Comparison of ENCODE assay signal across 8 mouse cellular contexts in genomic region chr14:14701710-14702329, GRCm38 (mm10). TPM values are rescaled to one million over a fixed set of nuclear protein-coding genes. Genes with fewer than 3 reads are reported as not detected.
DNase-seq lines count a peak whose midpoint lies in the region; ATAC-seq and TF ChIP-seq lines count a peak whose summit lies in the region.

Gene Slc4a7 (plus strand): TSS chr14:14702279.

- DNase-seq in gastrocnemius, postnatal 4 days (ENCODE audit: low spot score in 2 of 2): no peak
- DNase-seq in gastrocnemius, postnatal 25 days: no peak
- no peak for DNase-seq in G1E (ENCODE audit: low spot score)
- no peak for DNase-seq in retina, embryonic 14.5 days (ENCODE audit: low spot score)
- no peak for DNase-seq in B cell, adult 2 months

- H3K4me3 ChIP-seq in G1E (ENCODE audit: low read depth, low read length): peak within 1 kb of the TSS; percentile 82
- peak within 1 kb of the TSS; percentile 96 for H3K4me3 ChIP-seq in forebrain, embryonic 16.5 days (replicated peaks; ENCODE audit: low read length)
- H3K4me3 ChIP-seq in intestine, postnatal 0 days (ENCODE audit: low read depth, low read length): peak within 1 kb of the TSS; percentile 63
- peak within 1 kb of the TSS; percentile 90 for H3K4me3 ChIP-seq in midbrain, embryonic 12.5 days

- peaks cover 17% of the 10 kb centered on the region for H3K4me1 ChIP-seq in G1E (ENCODE audit: insufficient read depth, low read depth, low read length)
- H3K4me1 ChIP-seq in forebrain, embryonic 16.5 days (replicated peaks; ENCODE audit: control insufficient read depth, insufficient read depth, low read length): peaks cover 18% of the 10 kb centered on the region
- H3K4me1 ChIP-seq in intestine, postnatal 0 days (replicated peaks; ENCODE audit: control insufficient read depth, insufficient read depth, low read length): 0 out of 2 replicates have a peak, but pooled peaks cover 5% of the 10 kb centered on the region
- peaks cover 20% of the 10 kb centered on the region for H3K4me1 ChIP-seq in midbrain, embryonic 12.5 days

- no peaks in the 10 kb centered on the region for H3K9me3 ChIP-seq in G1E (replicated peaks)
- no peaks in the 10 kb centered on the region for H3K9me3 ChIP-seq in forebrain, embryonic 16.5 days (ENCODE audit: control insufficient read depth, low read length)
- no peaks in the 10 kb centered on the region for H3K9me3 ChIP-seq in intestine, postnatal 0 days (ENCODE audit: control insufficient read depth)
- H3K9me3 ChIP-seq in midbrain, embryonic 12.5 days: no peaks in the 10 kb centered on the region

- no peak for ATAC-seq in G1E (ENCODE audit: extremely low read depth, insufficient number of reproducible peaks, low FRiP score, poor library complexity, severe bottlenecking)
- ATAC-seq in forebrain, embryonic 16.5 days: no peak
- no peak for ATAC-seq in intestine, postnatal 0 days
- no peak for ATAC-seq in midbrain, embryonic 12.5 days (ENCODE audit: low FRiP score, low read depth)

- H3K36me3 ChIP-seq in G1E (replicated peaks): no peaks in the 10 kb centered on the region
- no peaks in the 10 kb centered on the region for H3K36me3 ChIP-seq in forebrain, embryonic 16.5 days (ENCODE audit: control insufficient read depth, insufficient read depth)
- H3K36me3 ChIP-seq in intestine, postnatal 0 days (ENCODE audit: control insufficient read depth, insufficient read depth): no peaks in the 10 kb centered on the region
- no peaks in the 10 kb centered on the region for H3K36me3 ChIP-seq in midbrain, embryonic 12.5 days

- WGBS in forebrain, embryonic 16.5 days: 86% methylated on average over 5 of the region's 5 CpGs
- 69% methylated on average over 5 of the region's 5 CpGs for WGBS in intestine, postnatal 0 days
- WGBS in midbrain, embryonic 12.5 days: 91% methylated on average over 5 of the region's 5 CpGs

- no peaks in the 10 kb centered on the region for H3K27me3 ChIP-seq in G1E (ENCODE audit: insufficient read depth, low read length)
- no peaks in the 10 kb centered on the region for H3K27me3 ChIP-seq in forebrain, embryonic 16.5 days (replicated peaks; ENCODE audit: control insufficient read depth, insufficient read depth, low read length)
- no peaks in the 10 kb centered on the region for H3K27me3 ChIP-seq in intestine, postnatal 0 days (replicated peaks; ENCODE audit: control insufficient read depth, insufficient read depth, low read length)
- H3K27me3 ChIP-seq in midbrain, embryonic 12.5 days: no peaks in the 10 kb centered on the region

- peak within 1 kb of the TSS; percentile 98 for H3K9ac ChIP-seq in forebrain, embryonic 16.5 days (replicated peaks; ENCODE audit: low read depth, low read length)
- peak within 1 kb of the TSS; percentile 71 for H3K9ac ChIP-seq in intestine, postnatal 0 days (ENCODE audit: low read depth, low read length)
- H3K9ac ChIP-seq in midbrain, embryonic 12.5 days (replicated peaks): peak within 1 kb of the TSS; percentile 97

- peak within 1 kb of the TSS; percentile 98 for H3K27ac ChIP-seq in forebrain, embryonic 16.5 days (ENCODE audit: low read length)
- peak within 1 kb of the TSS; percentile 71 for H3K27ac ChIP-seq in intestine, postnatal 0 days (ENCODE audit: low read depth, low read length)
- H3K27ac ChIP-seq in midbrain, embryonic 12.5 days (replicated peaks): peak within 1 kb of the TSS; percentile 99

- peak within 1 kb of the TSS; percentile 61 for H3K4me2 ChIP-seq in forebrain, embryonic 16.5 days (ENCODE audit: low read length)
- H3K4me2 ChIP-seq in intestine, postnatal 0 days (replicated peaks; ENCODE audit: low read depth): peak within 1 kb of the TSS; percentile 76
- peak within 1 kb of the TSS; percentile 66 for H3K4me2 ChIP-seq in midbrain, embryonic 12.5 days (replicated peaks)

- TF ChIP-seq CTCF in G1E (IDR thresholded peaks at IDR 0.05; ENCODE audit: low read depth, low read length): no peak
- TF ChIP-seq CTCF in intestine, postnatal 0 days (IDR thresholded peaks at IDR 0.05; ENCODE audit: low read depth): no peak

RNA-seq across cellular contexts. Expression of gene Slc4a7, which starts in this region (rescaled TPM):
- total RNA-seq in gastrocnemius, postnatal 4 days (2021): 10 to 100 TPM; 16.3 to 18.1 TPM
- total RNA-seq in gastrocnemius, postnatal 25 days (2021): 1 to 10 TPM; 8.1 to 10.0 TPM
- total RNA-seq in G1E (2014; fragmentation: Nextera tagmentation) (39.4 and 43.6 TPM in 2 replicates), G1E (2017) (24.9 and 25.5 TPM in 2 replicates)
- 6.8 and 7.6 TPM in 2 replicates for polyA plus RNA-seq in G1E (2012)
- polyA plus RNA-seq in forebrain, embryonic 16.5 days (2015; fragmentation: Nextera tagmentation; extraction: Ambion mirVana): 33.3 and 38.2 TPM in 2 replicates
- 8.5 and 8.8 TPM in 2 replicates for polyA plus RNA-seq in intestine, postnatal 0 days (2015; fragmentation: Nextera tagmentation; extraction: Ambion mirVana)
- polyA plus RNA-seq in midbrain, embryonic 12.5 days (2016; fragmentation: Nextera tagmentation; extraction: Ambion mirVana): 48.8 and 49.9 TPM in 2 replicates
